Mouse (Mus musculus) forebrain, postnatal 0 days (tissue): ENCODE measurements around the gene Rcc1. TPM values are rescaled to one million over a fixed set of nuclear protein-coding genes. Genes with fewer than 3 reads are reported as not detected.

ENCODE experiments used
- ATAC-seq: fragments of 200-750 bp; cut with Nextera tagmentation; 2 replicates; pipeline ENCODE4 v1.8.0; 2017; ENCODE audit warnings: mild to moderate bottlenecking, moderate library complexity
- DNase-seq: peaks from one replicate; pipeline ENCODE4 v3.0.0-alpha.2; 2015
- H3K27ac ChIP-seq: fragments of 300-500 bp; sonication (generic); 2 replicates; pipeline ENCODE4 v1.5.1; 2014; ENCODE audit warnings: low read depth, mild to moderate bottlenecking, antibody characterized with exemption, low read length, moderate library complexity, mixed read lengths
- H3K27me3 ChIP-seq: fragments of 300-500 bp; sonication (generic); 2 replicates; pipeline ENCODE4 v1.6.1; 2014; ENCODE audit warnings: mild to moderate bottlenecking, low read length, mixed read lengths; ENCODE audit not compliant: insufficient read depth
- H3K36me3 ChIP-seq: fragments of 300-500 bp; sonication (generic); 2 replicates; pipeline ENCODE4 v1.6.1; 2014; ENCODE audit warnings: mild to moderate bottlenecking, moderate library complexity; ENCODE audit not compliant: insufficient read depth
- H3K4me1 ChIP-seq: fragments of 300-500 bp; sonication (generic); 2 replicates; pipeline ENCODE4 v1.6.1; 2014; ENCODE audit warnings: antibody characterized with exemption; ENCODE audit not compliant: insufficient read depth
- H3K4me2 ChIP-seq: fragments of 300-500 bp; sonication (generic); 2 replicates; pipeline ENCODE4 v1.6.1; 2014; ENCODE audit warnings: low read depth, mild to moderate bottlenecking, moderate library complexity
- H3K4me3 ChIP-seq: fragments of 300-500 bp; sonication (generic); 2 replicates; pipeline ENCODE4 v1.5.1; 2014; ENCODE audit warnings: low read depth, low read length, mixed read lengths
- H3K9ac ChIP-seq: fragments of 300-500 bp; sonication (generic); 2 replicates; pipeline ENCODE4 v1.6.1; 2014; ENCODE audit warnings: mild to moderate bottlenecking
- H3K9me3 ChIP-seq: fragments of 300-500 bp; sonication (generic); 2 replicates; pipeline ENCODE4 v1.6.1; 2016; ENCODE audit warnings: low read length
- CTCF ChIP-seq: sonication (generic); IDR thresholded peaks from 2 replicates; pipeline ENCODE4 v1.5.1; 2016; ENCODE audit warnings: antibody characterized with exemption, control low read depth, low read depth
- WGBS: fragments of 180-500 bp; shearing (Covaris S2); extraction: QIAGEN DNeasy Blood & Tissue Kit; methylation state at CpG from one replicate; pipeline ENCODE4 v1.1.7; 2014; 5-methylcytosine and 5-hydroxymethylcytosine counted together
- polyA plus RNA-seq: library from polyadenylated mRNA; unstranded; fragments of >200 nt; fragmentation: Nextera tagmentation; extraction: Ambion mirVana; gene quantifications from 2 replicates; pipeline ENCODE4 v1.2.1, GENCODE M21; 2015
- total RNA-seq: library from RNA; depleted of rRNA; stranded (reverse); fragments of >200 nt; gene quantifications from 2 replicates; pipeline ENCODE4 v1.2.3, GENCODE M21; 2014

The Rcc1 gene
- total and polyA plus RNA-seq, 2 experiments from 2014 or later, result 22.4 to 23.3 TPM

GRCm38 (mm10) chr4:132373820-132374219, 20.4 kb upstream of the Rcc1 start:
- no peak overlapping the region for H3K27ac ChIP-seq
- H3K9ac ChIP-seq, result no peak overlapping the region
- no peak overlapping the region for H3K4me3 ChIP-seq
- no peak for ATAC-seq
- H3K9me3 ChIP-seq, result no peaks in the 10 kb centered on the region
- H3K4me2 ChIP-seq, result no peak overlapping the region
- WGBS, result 92% methylated on average over 1 of the region's 1 CpGs
- peaks cover 39% of the 10 kb centered on the region for H3K36me3 ChIP-seq
- no peaks in the 10 kb centered on the region for H3K4me1 ChIP-seq
- TF ChIP-seq CTCF, result no peak
- no peaks in the 10 kb centered on the region for H3K27me3 ChIP-seq
- no peak for DNase-seq

- H3K4me3 ChIP-seq, result no peak overlapping the region
- H3K27me3 ChIP-seq, result no peaks in the 10 kb centered on the region
- no peaks in the 10 kb centered on the region for H3K9me3 ChIP-seq
- peaks cover 50% of the 10 kb centered on the region for H3K36me3 ChIP-seq
- H3K9ac ChIP-seq, result no peak overlapping the region
- no peak overlapping the region for H3K27ac ChIP-seq
- no peak overlapping the region for H3K4me2 ChIP-seq
- WGBS, result 90% methylated on average over 8 of the region's 8 CpGs
- TF ChIP-seq CTCF, result no peak
- H3K4me1 ChIP-seq, result no peaks in the 10 kb centered on the region
- ATAC-seq (no peak), DNase-seq (no peak)
Measured at GRCm38 (mm10) chr4:132369953-132370750, 16.7 kb upstream of the Rcc1 start.

GRCm38 (mm10) chr4:132367480-132368201, 14.2 kb upstream of the Rcc1 start:
- no peak for TF ChIP-seq CTCF
- DNase-seq (no peak), ATAC-seq (no peak)
- Histone ChIP-seq H3K4me3 (no peak overlapping the region), H3K4me2 (no peak overlapping the region), H3K9ac (no peak overlapping the region), H3K4me1 (no peaks in the 10 kb centered on the region), H3K9me3 (no peaks in the 10 kb centered on the region), H3K27ac (no peak overlapping the region), H3K36me3 (peaks cover 43% of the 10 kb centered on the region), H3K27me3 (no peaks in the 10 kb centered on the region)
- 91% methylated on average over 18 of the region's 18 CpGs for WGBS

GRCm38 (mm10) chr4:132365450-132366060, 12.2 kb upstream of the Rcc1 start:
- H3K4me2 ChIP-seq, result no peak overlapping the region
- no peak for ATAC-seq
- WGBS, result 83% methylated on average over 13 of the region's 13 CpGs

GRCm38 (mm10) chr4:132363487-132363886, 10.1 kb upstream of the Rcc1 start:
- ATAC-seq (no peak), DNase-seq (no peak)
- Histone ChIP-seq H3K4me1 (no peaks in the 10 kb centered on the region), H3K9ac (no peak overlapping the region), H3K9me3 (no peaks in the 10 kb centered on the region), H3K4me3 (no peak overlapping the region), H3K27me3 (no peaks in the 10 kb centered on the region), H3K27ac (no peak overlapping the region), H3K4me2 (no peak overlapping the region), H3K36me3 (peaks cover 25% of the 10 kb centered on the region)
- no peak for TF ChIP-seq CTCF
- 97% methylated on average over 11 of the region's 11 CpGs for WGBS

More at GRCm38 (mm10) chr4:132365450-132366060, 12.2 kb upstream of the Rcc1 start:
- Histone ChIP-seq H3K4me3 (no peak overlapping the region), H3K27ac (no peak overlapping the region), H3K9ac (no peak overlapping the region), H3K4me1 (no peaks in the 10 kb centered on the region), H3K9me3 (no peaks in the 10 kb centered on the region), H3K36me3 (peaks cover 39% of the 10 kb centered on the region), H3K27me3 (no peaks in the 10 kb centered on the region)
- no peak for DNase-seq
- TF ChIP-seq CTCF, result no peak

- H3K9me3 ChIP-seq, result no peaks in the 10 kb centered on the region
- TF ChIP-seq CTCF, result no peak
Measured at GRCm38 (mm10) chr4:132359510-132359909, 6.1 kb upstream of the Rcc1 start.

GRCm38 (mm10) chr4:132356170-132356569, 2.8 kb upstream of the Rcc1 start:
- DNase-seq (no peak), ATAC-seq (no peak)
- H3K9ac ChIP-seq, result no peak overlapping the region

More at GRCm38 (mm10) chr4:132359510-132359909, 6.1 kb upstream of the Rcc1 start:
- ATAC-seq (no peak), DNase-seq (no peak)
- WGBS, result 88% methylated on average over 4 of the region's 4 CpGs
- peaks cover 14% of the 10 kb centered on the region for H3K36me3 ChIP-seq
- H3K4me1 ChIP-seq, result no peaks in the 10 kb centered on the region
- H3K27me3 ChIP-seq, result no peaks in the 10 kb centered on the region
- no peak overlapping the region for H3K9ac ChIP-seq
- H3K27ac ChIP-seq, result no peak overlapping the region
- H3K4me3 ChIP-seq, result no peak overlapping the region
- H3K4me2 ChIP-seq, result no peak overlapping the region

More at GRCm38 (mm10) chr4:132356170-132356569, 2.8 kb upstream of the Rcc1 start:
- TF ChIP-seq CTCF, result no peak
- Histone ChIP-seq H3K4me2 (no peak overlapping the region), H3K36me3 (peaks cover 14% of the 10 kb centered on the region), H3K27ac (no peak overlapping the region), H3K9me3 (no peaks in the 10 kb centered on the region), H3K4me3 (no peak overlapping the region), H3K27me3 (no peaks in the 10 kb centered on the region), H3K4me1 (0 out of 2 replicates have a peak, but pooled peaks cover 11% of the 10 kb centered on the region)
- WGBS, result 38% methylated on average over 12 of the region's 12 CpGs
